Mouse (Mus musculus) testis, adult 2 months (tissue): Measurements from ENCODE around the gene Fam131c.

Source experiments
- CTCF ChIP-seq: fragments of 200-500 bp; IDR thresholded peaks from 2 replicates; pipeline ENCODE4 v1.5.1; 2012; ENCODE audit warnings: low read depth, mild to moderate bottlenecking, inconsistent platforms, low read length, moderate library complexity; ENCODE audit not compliant: control insufficient read depth, insufficient read depth, insufficient replicate concordance
- POLR2A ChIP-seq: fragments of 200-500 bp; IDR thresholded peaks from 2 replicates; pipeline ENCODE4 v1.6.1; 2012; ENCODE audit warnings: low read depth, mild to moderate bottlenecking, inconsistent platforms, low read length, moderate library complexity; ENCODE audit not compliant: control insufficient read depth

DNA sequence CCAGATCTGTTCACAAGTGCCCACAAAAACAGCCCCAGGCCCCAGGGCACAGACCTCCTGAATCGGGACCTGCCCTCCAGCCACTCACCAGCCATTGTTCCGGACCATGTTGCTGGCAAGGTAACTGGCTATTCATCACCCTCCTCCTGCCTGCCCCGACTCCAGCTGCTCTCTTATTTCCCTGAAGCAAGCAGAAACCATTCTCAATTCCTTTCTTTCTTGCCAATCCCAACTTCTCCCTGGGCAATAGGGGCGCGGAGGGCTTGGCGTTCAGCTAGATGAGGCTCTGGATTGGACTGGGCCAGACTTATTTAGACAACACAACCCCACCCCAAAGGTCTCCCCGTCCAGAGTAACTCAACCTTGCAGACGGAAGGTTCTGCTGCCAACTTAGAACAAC, 11.7 kb downstream of the Fam131c start:
- no peak for TF ChIP-seq POLR2A
- TF ChIP-seq CTCF = no peak
